Mouse (Mus musculus): ENCODE results near the gene Aup1.
A peak's percentile ranks its signal among the peaks of the same experiment; 100 is the strongest.

Gene Aup1

DNA sequence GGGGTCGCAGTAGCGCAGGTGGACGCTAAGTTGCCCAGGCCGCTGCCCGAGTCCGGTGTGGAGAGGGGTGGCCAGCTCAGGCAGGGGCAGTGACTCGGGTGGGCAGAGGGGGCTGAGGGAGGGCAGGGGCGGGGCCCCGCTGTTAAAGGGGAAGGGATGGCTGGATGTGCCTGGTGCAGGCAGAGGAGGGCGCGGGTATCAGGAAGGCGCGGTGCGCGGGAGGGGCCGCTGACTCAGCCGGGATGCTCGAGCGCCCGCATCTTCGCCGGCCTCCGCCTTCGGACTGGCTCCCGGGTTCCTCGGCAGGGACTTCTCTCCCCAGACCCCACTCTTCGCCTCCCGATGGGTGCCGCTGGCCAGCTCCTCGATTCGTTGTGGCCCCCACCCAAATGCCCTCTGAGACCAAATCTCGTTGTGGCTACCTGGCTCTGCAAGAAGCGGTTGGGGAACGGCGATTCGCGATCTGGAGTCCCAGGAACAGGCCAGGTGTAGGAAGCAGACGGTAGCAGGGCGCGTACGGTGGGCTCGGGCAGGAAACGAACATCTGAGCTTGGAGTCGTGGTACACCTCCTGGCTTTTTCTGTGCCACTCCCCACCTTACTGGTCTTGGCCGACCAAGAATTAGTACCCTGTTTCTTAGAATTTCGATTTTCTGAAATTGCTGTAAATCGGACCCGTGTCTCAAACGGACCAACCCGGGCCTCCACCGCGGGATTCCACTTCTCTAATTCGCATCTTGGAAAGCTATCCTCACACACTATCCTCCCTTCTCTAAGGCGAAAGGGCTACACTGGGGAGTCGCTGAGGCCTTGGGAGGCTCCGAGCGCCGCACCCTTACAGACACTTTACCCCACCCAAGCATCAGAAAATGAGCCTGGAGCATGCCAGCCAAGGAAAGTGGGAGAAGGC is 16.2 kb downstream of the Aup1 start:
- peak in 1 of 2 experiments; percentile 60 for DNase-seq

DNA sequence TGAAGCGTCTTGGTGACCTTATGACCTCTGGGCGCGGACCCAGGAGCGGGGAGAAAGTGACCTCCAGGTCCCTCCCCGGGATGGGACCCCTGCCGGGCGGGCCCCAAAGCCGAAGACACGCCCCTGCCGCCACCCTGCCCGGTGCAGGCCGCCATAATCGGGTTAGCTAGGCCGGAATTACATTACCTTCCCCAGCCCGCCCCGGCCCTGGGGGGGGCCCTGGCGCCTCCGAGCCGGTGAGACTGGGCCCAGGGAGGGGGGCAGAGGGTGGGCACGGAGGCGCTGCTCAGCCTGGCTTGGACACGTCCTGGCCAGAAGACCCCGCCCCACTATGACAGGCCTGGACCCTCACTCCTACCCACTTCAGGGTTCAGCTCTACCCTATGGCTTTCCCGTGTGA is 16.9 kb downstream of the Aup1 start:
- no peak for DNase-seq

DNA sequence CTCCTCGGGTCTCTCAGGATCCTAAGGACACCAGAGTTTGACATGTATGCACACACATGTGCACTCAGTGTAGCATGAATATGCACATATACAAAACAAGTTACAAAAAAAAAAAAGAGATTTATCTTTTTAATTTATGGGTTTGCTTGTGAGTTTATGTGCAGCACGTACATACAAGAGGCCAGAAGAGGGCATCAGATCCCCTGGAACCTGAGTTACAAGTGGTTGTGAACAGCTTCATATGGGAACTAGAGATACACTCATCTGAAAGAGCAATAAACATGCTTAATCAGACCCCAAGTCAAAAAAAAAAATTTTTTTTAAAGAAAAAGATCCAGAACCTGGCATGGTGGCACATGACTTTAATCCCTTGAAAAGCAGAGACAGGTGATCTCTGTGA is 20.7 kb downstream of the Aup1 start:
- DNase-seq = no peak

DNA sequence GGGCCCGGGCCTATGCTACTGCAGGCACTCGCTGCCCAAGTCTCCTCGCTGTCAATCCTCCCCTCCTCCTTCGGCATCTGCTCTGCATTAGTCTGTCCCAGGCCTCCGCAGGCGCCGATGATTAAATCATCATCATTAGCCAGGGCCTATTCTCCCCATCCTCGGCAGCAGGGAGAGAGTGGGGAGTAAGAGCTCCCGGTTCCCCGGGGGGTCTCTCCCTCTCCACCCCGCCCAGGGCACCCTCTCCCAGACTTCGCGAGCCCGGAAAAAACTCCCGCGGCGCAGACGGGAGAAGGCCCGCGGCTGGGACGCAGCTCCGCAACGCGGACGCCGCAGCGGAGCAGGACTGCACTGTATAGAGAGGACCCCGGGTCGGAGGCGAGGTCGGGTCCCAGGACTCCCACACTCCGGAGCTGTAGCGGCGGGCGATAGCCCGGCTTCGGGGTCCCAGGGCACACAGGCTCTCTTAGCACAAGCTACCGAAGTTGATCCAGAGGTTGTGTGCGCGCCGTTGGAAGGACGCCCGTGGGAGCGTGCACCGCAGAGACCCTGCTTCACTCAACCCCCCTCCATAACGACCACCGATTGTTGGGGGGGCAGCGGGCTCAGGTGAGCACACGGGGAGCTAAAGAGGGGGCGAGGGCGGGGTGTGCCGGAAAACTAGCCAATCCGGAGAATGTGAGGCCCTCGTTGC is 23.5 kb downstream of the Aup1 start, which contains the start of gene Pcgf1:
Gene Pcgf1 (plus strand): TSS at position 240 of the 694 bp plus-strand sequence.
- DNase-seq = no peak

DNA sequence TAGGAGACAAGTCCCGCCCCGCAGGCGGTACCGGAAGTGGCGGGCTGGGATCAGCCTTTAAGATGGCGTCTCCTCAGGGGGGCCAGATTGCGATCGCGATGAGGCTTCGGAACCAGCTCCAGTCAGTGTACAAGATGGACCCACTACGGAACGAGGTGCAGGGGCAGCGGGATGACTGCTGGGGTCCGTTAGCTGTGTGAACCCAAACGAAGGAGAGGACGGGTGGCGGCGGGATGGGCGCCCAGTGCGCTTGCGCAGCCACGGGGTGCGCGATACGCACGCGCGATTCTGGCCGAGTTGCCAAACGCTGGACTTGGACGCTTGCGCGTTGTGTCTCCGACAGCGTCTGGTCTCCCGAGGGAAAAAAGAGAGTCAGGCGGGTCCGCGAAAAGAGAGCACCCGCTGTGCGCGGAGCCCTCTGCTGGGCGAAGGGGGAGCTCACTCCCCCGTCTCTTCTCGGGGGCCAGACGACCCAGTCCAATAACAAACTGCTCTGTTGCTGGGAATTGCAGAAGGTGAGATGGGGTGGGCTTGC is 24.1 kb downstream of the Aup1 start:
- DNase-seq = peak; percentile 98 to 99

DNA sequence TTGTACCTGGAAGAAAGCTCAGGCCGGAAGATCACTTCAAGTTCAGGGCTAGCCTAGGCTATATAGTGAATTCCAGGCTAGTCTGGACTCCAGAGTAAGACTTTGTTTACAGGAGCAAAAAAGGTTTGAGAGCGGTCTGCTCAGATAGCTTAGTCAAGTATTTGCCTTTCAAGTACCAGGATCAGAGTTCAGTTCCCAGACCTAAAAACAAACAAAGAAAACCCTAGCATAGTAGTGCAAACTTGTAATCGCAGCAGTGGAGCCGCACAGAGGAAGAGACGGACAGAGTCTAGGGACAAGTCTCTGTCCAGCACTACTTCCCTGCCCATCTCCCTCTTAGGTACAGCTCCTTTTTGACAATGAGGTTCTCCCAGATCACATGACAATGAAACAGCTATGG is 25.9 kb downstream of the Aup1 start:
- DNase-seq = no peak

DNA sequence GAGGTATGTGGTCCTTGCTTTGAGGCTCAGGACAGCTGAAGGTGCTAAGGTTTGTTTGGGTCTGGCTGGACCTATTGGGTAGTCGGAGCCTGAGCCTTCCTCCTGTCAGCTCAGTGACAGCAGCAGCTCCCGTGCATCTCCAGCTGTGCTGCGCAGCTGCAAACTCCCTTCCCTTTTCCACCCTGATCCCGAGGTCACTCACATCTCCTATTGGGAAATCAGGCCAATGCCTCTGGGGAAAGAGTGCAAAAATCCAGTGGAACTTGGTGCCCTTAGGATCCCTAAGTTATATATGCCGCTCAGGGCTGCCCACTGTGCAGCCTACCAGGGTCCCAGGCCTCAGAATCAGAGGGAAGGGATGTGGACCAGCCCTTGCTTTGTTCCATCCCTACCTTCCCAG is 29.2 kb downstream of the Aup1 start:
- no peak for DNase-seq

DNA sequence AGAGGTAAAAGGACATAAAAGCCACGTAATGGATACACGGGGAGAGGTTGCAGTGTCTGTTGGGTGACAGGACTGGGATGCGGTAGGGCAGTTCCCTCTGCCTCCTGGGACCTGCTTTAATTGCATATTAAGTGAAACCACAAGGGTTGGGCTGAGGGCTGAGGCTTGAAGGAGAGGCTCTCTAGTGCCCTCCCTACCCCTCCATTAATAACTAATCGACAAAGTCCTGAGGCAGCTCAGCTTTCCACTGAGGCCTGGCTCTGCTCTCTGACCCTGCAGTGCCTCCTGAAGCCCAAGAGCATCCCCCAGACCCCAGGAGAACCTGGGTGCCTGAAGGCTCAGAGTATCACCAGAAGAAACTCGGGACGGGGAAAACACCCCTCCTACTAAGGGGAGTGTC is 30.2 kb downstream of the Aup1 start:
- DNase-seq = no peak

DNA sequence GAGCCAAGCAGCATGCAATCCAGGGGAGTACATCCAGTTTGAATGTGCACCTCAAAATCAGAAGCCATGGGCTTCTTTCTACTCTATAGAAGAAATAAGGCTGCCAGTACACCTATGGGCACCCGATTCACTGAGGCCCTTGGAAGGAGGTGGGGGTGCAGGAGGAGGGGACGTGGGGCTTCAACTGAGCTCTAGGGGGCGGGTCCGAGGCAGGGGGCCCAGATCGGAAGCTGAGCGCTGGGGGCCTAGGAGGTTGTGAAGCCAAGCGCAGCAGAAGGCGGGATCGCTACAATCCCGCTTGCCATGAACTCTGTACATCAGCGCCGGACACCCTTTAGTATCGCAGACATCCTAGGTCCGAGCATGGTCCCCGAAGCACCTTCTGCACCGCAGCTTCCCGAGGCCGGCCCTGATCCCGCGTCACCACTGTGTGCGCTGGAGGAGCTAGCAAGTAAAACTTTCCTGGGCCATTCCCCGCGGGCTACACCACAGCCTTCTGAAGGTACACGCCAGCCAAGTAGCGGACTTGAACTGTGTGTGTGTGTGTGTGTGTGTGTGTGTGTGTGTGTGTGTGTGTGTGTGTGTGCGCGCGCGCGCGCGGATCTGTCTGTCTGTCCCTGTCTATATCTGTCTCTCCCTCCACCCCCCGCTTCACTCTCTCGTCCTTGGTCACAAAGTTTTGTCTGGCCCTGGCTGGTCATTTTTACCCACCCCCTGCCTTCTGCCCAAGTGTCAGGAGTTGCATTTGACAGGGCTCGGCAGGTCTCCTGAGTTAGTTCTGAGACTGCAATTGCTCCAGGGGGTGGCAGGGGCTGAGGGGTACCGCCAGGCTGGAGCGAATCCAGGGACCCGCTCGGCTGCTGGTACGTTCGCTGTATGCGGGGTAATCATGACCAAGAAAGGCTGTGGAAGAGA is 32.1 kb downstream of the Aup1 start, which contains the start of gene Lbx2:
Gene Lbx2 (plus strand): TSS at position 247 of the 915 bp plus-strand sequence.
- peak in 1 of 2 experiments; percentile 26 for DNase-seq

DNA sequence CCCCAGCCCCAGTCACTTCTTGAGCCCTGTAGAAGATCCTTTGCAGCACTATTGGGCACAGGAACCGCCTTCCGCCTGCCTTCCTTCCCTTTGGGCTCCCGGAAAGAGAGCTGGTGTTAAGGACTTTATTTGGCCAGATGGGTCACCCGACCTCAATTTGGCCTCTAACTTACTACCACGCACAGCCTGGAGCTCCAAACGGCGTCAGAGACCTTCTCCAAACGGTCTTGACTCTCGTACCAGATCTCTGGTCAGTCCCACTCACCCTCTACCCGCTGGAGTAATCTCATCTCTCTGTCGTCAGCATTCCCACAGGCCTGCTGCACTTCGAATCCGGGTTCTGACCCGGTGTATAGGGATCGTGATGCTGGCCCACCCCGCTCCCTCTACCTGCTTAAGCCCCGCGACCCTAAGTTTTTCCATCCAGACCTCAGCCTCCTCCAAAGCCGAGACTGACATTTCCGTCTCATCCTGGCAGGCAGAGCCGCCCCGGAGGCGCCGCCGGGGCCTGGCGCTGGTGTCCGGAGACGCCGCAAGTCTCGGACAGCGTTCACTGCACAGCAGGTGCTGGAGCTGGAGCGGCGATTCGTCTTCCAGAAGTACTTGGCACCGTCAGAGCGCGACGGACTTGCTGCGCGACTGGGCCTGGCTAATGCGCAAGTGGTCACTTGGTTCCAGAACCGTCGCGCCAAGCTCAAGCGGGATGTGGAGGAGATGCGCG is 33.0 kb downstream of the Aup1 start:
- DNase-seq = peak; percentile 28 to 49

DNA sequence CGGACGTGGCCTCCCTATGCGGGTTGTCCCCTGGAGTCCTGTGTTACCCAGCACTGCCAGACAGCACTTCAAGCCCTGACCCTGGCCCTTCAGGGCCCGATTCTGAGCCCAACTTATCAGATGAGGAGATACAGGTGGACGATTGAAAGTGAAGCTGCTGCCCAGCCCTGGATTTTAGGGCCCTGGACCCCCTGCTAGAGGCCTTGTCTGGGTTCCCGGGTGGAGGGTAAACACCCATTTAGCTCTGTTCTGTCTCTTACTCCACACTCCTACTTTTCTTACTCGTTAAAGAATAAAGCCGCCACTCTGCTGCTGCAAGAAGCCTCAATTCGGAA is 33.6 kb downstream of the Aup1 start:
- DNase-seq = no peak

DNA sequence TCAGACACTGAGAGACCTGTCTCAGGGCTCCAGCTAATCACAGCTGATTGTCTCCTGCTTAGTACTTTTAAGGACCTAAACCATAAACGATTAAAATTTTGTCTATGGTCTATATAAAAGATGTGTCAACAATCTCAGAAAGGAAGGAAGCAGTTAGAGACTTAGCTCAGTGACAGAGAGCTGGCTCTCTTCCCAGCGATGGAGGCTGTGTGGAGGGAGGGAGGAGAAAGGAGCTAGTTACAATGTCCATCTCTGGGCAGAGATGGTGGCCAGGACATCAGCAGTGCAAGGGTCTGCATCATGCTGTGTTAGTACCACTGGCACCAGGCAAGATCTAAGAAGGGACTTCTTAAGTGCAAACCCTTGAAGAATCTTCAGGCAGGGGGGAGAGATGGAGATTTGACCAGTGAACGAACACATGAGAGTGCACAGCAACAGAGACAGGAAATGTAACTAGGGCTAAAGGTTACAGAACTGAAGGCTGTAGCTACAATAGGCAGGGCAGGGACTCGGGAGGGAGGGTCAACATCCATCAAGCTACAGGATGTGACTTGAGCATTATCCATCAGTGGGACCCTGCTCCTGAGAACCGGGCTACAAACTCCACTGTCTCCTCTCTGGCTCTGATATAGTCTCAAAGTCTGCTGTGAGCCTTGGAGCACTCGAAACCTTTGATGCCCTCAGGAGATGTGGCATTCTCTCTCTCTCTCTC is 38.3 kb downstream of the Aup1 start:
- peak; percentile 55 to 56 for DNase-seq

DNA sequence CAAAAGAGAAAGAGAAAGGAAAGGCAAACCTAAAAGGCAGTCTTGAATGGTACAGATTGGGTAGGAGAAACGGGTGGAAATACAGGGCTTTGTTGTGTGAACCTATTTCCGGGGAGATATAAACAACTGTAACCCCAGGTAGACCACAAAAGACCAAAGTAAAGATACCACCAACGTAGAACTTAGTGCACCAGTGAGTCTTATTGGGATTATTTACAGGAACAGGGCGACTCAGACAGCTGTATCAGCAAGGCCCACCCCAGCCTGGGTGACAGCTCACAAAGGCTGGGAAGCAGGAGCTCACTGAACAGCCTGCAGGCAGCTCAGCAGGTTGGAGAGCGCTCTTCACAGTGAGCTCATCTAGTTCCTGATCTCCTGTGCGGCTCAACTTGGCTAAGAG is 41.6 kb downstream of the Aup1 start:
- no peak for DNase-seq

DNA sequence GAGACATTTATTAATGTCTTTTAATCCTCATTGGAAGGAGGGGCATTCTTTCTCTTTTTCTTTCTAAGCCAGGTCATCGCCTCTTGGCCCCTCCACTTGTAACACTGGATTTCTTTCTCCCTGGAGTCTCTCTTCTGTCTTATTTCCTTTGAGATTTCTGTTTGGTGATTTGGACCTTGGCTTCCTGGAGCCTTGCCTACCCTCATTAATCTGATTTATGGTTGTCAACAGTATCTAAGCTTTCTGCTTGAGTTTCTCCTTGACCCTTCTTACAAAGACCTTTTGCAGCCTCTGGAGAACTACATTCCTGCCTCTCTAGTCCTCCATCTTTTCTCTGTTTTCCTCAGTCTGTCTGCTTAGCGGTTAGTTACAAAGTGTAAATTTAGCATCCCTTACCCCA is 44.1 kb downstream of the Aup1 start:
- DNase-seq = no peak

DNA sequence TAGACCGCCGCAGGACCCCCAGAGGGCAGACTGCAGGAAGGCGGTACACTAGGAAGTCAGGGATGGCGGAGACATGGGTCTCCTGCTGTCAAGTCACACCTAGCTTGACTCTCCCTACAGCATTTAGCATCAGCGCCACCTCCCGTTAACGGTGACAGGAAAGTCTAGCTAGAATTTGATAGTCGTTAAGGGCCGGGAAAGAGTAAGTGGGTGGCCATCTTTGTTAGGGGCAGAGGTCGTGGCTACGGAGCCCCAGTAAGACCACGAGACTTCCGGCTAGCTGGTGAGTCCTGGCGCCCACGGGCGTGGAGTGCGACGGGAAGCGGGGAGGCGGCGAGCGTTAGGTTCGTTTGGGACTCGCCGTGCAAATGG is 47.0 kb downstream of the Aup1 start, which contains the start of the genes Ccdc142 and Gm42688:
Gene Ccdc142 (plus strand): TSS at position 286 of the 372 bp plus-strand sequence.
Gene Gm42688 (plus strand): TSS at position 302 of the 372 bp plus-strand sequence.
- peak; percentile 92 for DNase-seq

DNA sequence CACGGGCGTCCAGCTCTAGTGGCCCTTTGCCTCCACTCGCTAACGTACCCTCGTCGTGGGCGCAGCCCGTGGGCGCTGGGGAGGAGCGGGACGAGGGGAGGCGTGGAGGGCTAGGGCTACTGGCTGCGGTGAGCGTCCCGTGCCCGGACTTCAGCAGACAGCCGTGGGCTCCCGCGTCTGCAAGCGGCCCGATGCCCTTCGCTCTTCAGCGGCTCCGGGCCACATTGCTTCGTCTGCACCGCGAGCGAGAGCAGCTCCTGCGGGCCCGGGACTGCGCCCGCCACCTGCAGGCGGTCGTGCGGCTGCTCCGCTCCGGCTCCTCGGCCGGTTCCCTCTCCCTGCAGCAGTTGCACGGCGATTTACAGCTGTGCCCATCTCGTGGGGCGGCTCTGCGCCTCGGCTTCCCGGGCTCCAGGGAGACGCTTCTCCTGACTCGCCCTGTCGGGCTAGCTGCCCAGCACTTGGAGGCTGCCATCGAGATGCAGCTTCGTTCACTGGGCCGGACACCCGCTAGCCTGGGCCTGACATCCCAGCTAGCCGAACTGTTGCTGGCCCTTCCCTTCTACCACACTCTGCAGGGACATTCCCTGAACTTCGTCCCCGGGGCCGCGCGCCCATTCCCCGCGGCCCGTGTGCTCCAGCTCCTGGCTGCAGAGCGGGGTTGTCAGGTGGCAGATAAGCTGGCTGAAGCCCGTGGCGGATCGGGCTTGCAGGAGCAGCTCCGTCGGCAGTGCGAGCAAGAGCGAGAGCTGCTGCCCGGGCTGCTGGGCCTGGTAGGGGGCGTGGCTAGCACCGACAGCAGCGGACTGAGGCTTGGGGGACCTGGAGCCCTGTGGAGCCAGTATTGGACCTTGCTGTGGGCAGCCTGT is 47.6 kb downstream of the Aup1 start:
- DNase-seq = peak; percentile 79 to 83

DNA sequence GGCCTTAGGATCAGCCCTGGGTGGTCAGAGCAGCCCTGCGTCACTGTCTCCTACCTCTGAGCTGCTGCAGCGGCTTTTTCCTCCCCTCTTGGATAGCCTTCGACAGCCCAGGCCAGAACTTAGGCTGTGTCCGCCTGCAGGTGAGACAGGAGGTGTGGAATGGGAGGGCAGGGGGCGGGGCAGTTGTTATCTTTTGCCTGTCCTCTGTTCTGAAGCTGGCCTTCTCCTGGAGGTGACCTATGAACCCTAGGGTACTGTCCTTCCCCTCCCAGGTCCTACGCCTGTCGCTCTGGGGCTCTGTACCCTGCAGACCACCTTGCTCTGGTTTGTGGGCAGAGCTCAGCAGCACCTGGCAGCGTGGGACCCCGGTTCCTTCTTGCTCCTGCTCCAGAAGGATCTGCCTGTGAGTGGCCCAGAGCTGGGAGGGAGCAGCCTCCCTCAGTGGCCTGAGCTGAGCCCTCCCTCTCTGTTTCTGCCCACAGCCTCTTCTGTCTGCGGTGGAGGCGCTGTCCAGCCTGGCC is 48.9 kb downstream of the Aup1 start:
- no peak for DNase-seq

DNA sequence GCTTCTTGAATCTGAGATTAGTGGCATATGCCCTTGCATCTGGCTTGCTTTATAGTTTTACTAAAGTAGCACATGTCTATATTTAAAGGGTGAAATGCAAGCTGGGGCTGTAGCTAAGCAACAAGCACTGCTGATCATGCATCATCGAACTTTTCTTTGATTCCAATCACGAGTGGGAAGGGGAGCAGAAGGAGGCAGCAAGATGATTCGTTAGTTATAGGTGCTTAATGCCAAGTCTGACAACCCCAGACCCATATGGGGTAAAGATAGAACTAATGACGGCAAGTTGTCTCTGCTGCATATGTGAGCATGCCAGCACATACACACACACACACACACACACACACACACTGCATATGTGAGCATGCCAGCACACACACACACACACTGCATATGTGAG is 49.8 kb downstream of the Aup1 start:
- DNase-seq = no peak
